Mouse (Mus musculus): ENCODE data around the gene Fuca1. TPM values are rescaled to one million over a fixed set of nuclear protein-coding genes. Genes with fewer than 3 reads are reported as not detected.

Gene Fuca1
- polyA plus RNA-seq, 1 experiment from 2014 or later = 54.7 TPM

GRCm38 (mm10) chr4:135892884-135893283, 27.7 kb upstream of the Fuca1 start:
- Histone ChIP-seq H3K27ac (replicated peaks) (no peak overlapping the region), H3K36me3 (no peaks in the 10 kb centered on the region), H3K9ac (replicated peaks) (no peak overlapping the region), H3K4me3 (no peak overlapping the region), H3K4me2 (replicated peaks) (no peak overlapping the region), H3K27me3 (no peaks in the 10 kb centered on the region), H3K9me3 (no peaks in the 10 kb centered on the region), H3K4me1 (no peaks in the 10 kb centered on the region)
- ATAC-seq (ENCODE audit: low FRiP score, low read depth) = no peak
- WGBS = 74% methylated on average over 4 of the region's 4 CpGs

- no peaks in the 10 kb centered on the region for H3K36me3 ChIP-seq
- H3K4me2 ChIP-seq (replicated peaks) = no peak within 1 kb of the TSS
- H3K4me1 ChIP-seq = no peaks in the 10 kb centered on the region
- no peaks in the 10 kb centered on the region for H3K9me3 ChIP-seq
- no peak for ATAC-seq (ENCODE audit: low FRiP score, low read depth)
- H3K27me3 ChIP-seq = no peaks in the 10 kb centered on the region
- no peak within 1 kb of the TSS for H3K27ac ChIP-seq (replicated peaks)
- WGBS = 64% methylated on average over 8 of the region's 8 CpGs
- H3K9ac ChIP-seq (replicated peaks) = no peak within 1 kb of the TSS
- no peak within 1 kb of the TSS for H3K4me3 ChIP-seq
Measured at GRCm38 (mm10) chr4:135895071-135895571, 25.4 kb upstream of the Fuca1 start, which contains the start of gene Cnr2. Cnr2 (plus strand) TSS chr4:135895394.

GRCm38 (mm10) chr4:135896157-135896556, 24.4 kb upstream of the Fuca1 start:
- Histone ChIP-seq H3K27ac (replicated peaks) (no peak overlapping the region), H3K27me3 (no peaks in the 10 kb centered on the region), H3K9me3 (no peaks in the 10 kb centered on the region), H3K9ac (replicated peaks) (no peak overlapping the region), H3K36me3 (no peaks in the 10 kb centered on the region), H3K4me2 (replicated peaks) (no peak overlapping the region), H3K4me1 (no peaks in the 10 kb centered on the region), H3K4me3 (no peak overlapping the region)
- ATAC-seq (ENCODE audit: low FRiP score, low read depth) = no peak
- 87% methylated on average over 6 of the region's 6 CpGs for WGBS

- H3K27ac ChIP-seq (replicated peaks) = no peak overlapping the region
- no peaks in the 10 kb centered on the region for H3K36me3 ChIP-seq
- H3K9me3 ChIP-seq = no peaks in the 10 kb centered on the region
- no peaks in the 10 kb centered on the region for H3K27me3 ChIP-seq
- ATAC-seq (ENCODE audit: low FRiP score, low read depth) = no peak
- 76% methylated on average over 9 of the region's 9 CpGs for WGBS
- no peak overlapping the region for H3K9ac ChIP-seq (replicated peaks)
- H3K4me1 ChIP-seq = no peaks in the 10 kb centered on the region
- H3K4me2 ChIP-seq (replicated peaks) = no peak overlapping the region
- H3K4me3 ChIP-seq = no peak overlapping the region
Measured at GRCm38 (mm10) chr4:135898380-135899049, 22.0 kb upstream of the Fuca1 start.

- Histone ChIP-seq H3K4me3 (no peak overlapping the region), H3K27me3 (no peaks in the 10 kb centered on the region), H3K36me3 (no peaks in the 10 kb centered on the region), H3K9ac (replicated peaks) (no peak overlapping the region), H3K4me1 (no peaks in the 10 kb centered on the region), H3K9me3 (no peaks in the 10 kb centered on the region), H3K27ac (replicated peaks) (no peak overlapping the region), H3K4me2 (replicated peaks) (no peak overlapping the region)
- ATAC-seq (ENCODE audit: low FRiP score, low read depth) = no peak
- WGBS = 82% methylated on average over 7 of the region's 7 CpGs
Measured at GRCm38 (mm10) chr4:135899050-135899448, 21.5 kb upstream of the Fuca1 start.

DNA sequence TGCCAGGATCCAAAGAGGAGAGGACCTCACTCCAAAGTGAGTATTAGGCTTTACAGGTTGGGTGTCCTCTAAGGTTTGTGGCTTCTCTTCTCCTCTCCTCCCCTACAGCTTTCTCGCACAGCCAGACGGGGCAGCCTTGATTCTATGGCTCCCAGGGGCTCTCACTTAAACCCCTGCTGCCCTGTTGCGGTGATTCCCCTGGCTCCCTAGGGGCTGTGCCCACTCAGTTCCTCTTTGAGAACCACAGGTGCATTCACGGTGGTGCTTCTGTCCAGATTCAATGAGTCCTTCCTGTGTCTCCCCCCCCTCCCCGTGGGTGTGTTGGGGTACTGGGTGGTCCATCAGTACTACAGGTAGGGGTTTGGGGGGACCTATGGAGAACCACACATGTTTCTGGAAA, 20.5 kb upstream of the Fuca1 start:
- Histone ChIP-seq H3K27ac (replicated peaks) (no peak overlapping the region), H3K4me2 (replicated peaks) (no peak overlapping the region)
- WGBS = 84% methylated on average over 5 of the region's 5 CpGs

DNA sequence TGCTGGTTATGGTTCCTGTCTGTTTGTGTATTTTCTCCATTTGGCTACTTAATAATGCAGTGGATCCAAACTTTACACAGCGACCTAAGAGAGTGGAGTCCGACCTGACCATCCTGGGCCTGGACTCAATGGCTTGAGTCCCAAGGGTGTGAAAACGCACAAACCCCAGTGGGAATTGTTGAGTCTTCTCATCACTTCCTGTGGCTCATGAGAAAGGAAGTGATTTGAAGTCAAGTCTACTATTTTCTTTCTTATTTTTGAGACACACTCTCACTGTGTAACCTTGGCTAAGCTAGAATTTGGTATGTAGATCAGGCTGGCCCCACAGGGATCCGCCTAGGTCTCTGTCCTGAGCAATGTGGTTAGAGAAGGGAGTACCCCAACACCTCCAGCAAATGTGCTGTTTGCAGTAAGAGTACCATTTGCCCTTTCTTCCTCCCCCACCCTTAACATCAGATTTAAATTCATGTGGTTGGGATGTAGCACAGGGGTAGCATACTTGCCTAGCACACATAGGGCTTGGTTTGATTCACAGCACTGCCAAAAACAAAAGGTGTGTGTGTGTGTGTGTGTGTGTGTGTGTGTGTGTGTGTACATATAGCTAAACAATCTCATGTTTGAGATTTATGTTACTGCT, 17.8 kb upstream of the Fuca1 start:
- Histone ChIP-seq H3K4me2 (replicated peaks) (no peak overlapping the region), H3K27ac (replicated peaks) (no peak overlapping the region), H3K4me1 (no peaks in the 10 kb centered on the region), H3K9me3 (no peaks in the 10 kb centered on the region), H3K9ac (replicated peaks) (no peak overlapping the region), H3K36me3 (no peaks in the 10 kb centered on the region), H3K4me3 (no peak overlapping the region), H3K27me3 (no peaks in the 10 kb centered on the region)
- no peak for ATAC-seq (ENCODE audit: low FRiP score, low read depth)
- 91% methylated on average over 4 of the region's 4 CpGs for WGBS

More for the DNA sequence above, 20.5 kb upstream of the Fuca1 start:
- no peak for ATAC-seq (ENCODE audit: low FRiP score, low read depth)
- Histone ChIP-seq H3K4me3 (no peak overlapping the region), H3K9me3 (no peaks in the 10 kb centered on the region), H3K36me3 (no peaks in the 10 kb centered on the region), H3K27me3 (no peaks in the 10 kb centered on the region), H3K9ac (replicated peaks) (no peak overlapping the region), H3K4me1 (no peaks in the 10 kb centered on the region)

DNA sequence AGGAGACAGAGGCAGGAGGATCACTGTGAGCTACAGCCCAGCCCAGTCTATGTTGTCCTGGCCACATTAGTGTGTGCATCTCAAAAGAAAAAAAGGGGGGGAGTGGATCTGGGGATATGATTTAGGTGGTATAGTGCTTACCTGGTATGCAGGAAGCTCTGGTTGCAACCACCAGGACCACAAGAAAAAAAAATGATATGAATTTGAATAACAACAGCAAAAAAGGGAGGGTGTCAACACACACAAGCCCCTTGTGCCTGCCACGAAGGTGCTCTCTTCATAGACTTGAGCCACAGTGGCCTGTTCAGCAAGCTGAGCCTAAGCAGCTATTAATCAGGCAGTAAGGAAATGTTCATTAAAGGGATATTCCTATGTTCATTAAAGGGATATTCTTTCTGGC, 15.7 kb upstream of the Fuca1 start:
- Histone ChIP-seq H3K4me2 (replicated peaks) (no peak overlapping the region), H3K4me3 (no peak overlapping the region), H3K27ac (replicated peaks) (no peak overlapping the region), H3K9me3 (no peaks in the 10 kb centered on the region), H3K36me3 (no peaks in the 10 kb centered on the region), H3K27me3 (no peaks in the 10 kb centered on the region), H3K4me1 (no peaks in the 10 kb centered on the region), H3K9ac (replicated peaks) (no peak overlapping the region)
- no peak for ATAC-seq (ENCODE audit: low FRiP score, low read depth)
- WGBS = 57% methylated on average over 1 of the region's 1 CpGs

DNA sequence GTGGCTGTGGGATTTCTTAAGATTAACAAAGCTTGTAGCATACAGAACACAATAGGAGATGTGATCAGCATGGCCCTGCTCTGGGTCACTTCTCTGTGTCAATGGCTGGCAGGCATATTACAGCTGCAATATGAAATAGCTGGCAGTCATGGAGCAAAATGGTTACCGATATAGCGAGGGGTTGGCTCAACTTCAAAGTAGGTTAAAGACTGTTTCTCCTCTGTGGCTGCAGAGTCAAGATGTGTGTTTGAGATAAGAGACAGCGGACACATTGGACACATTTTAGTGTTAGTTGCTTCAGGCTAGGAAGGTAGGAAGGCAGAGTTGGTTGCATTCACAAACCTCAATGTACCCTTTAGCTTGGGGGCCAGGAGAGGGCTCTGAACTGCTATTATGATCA, 13.9 kb upstream of the Fuca1 start:
- H3K27ac ChIP-seq (replicated peaks) = no peak overlapping the region
- no peak overlapping the region for H3K4me3 ChIP-seq
- WGBS = 86% methylated on average over 3 of the region's 3 CpGs
- no peaks in the 10 kb centered on the region for H3K27me3 ChIP-seq
- H3K4me1 ChIP-seq = 0 out of 2 replicates have a peak, but pooled peaks cover 3% of the 10 kb centered on the region
- H3K9me3 ChIP-seq = no peaks in the 10 kb centered on the region
- no peaks in the 10 kb centered on the region for H3K36me3 ChIP-seq
- H3K4me2 ChIP-seq (replicated peaks) = no peak overlapping the region
- ATAC-seq (ENCODE audit: low FRiP score, low read depth) = no peak
- H3K9ac ChIP-seq (replicated peaks) = no peak overlapping the region

- no peak for ATAC-seq (ENCODE audit: low FRiP score, low read depth)
- WGBS = 83% methylated on average over 13 of the region's 13 CpGs
- Histone ChIP-seq H3K36me3 (no peaks in the 10 kb centered on the region), H3K4me2 (replicated peaks) (no peak overlapping the region), H3K9me3 (no peaks in the 10 kb centered on the region), H3K27ac (replicated peaks) (no peak overlapping the region), H3K4me3 (no peak overlapping the region), H3K9ac (replicated peaks) (no peak overlapping the region), H3K27me3 (no peaks in the 10 kb centered on the region), H3K4me1 (peaks cover 10% of the 10 kb centered on the region; the same call in 1 of the 2 replicates)
Measured at GRCm38 (mm10) chr4:135909326-135910066, 11.0 kb upstream of the Fuca1 start.

DNA sequence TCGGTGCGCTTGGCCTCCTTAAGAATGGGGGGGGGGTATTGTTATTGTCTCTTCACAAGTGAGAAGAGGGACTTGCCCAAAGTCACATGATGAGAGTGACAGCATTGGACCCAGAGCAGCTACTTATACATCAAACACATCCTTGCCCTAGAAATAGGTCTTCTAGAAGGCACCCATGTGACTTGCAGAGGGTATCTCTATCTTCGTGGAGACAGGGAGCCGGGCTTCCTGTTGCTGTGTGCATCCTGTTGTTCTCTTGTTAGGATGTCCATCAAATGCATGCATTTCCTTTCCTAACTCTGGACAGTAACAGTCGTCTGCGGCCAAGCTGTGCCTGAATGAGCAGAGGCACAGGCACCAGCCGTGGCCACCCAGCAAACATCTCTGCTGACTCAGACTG, 9.0 kb upstream of the Fuca1 start:
- Histone ChIP-seq H3K9ac (replicated peaks) (no peak overlapping the region), H3K27me3 (no peaks in the 10 kb centered on the region), H3K4me1 (peaks cover 10% of the 10 kb centered on the region; the same call in 1 of the 2 replicates), H3K4me3 (no peak overlapping the region), H3K27ac (replicated peaks) (no peak overlapping the region), H3K36me3 (no peaks in the 10 kb centered on the region), H3K9me3 (no peaks in the 10 kb centered on the region), H3K4me2 (replicated peaks) (no peak overlapping the region)
- 76% methylated on average over 7 of the region's 7 CpGs for WGBS
- ATAC-seq (ENCODE audit: low FRiP score, low read depth) = no peak

GRCm38 (mm10) chr4:135912164-135912563, 8.4 kb upstream of the Fuca1 start:
- Histone ChIP-seq H3K9me3 (no peaks in the 10 kb centered on the region), H3K4me3 (no peak overlapping the region), H3K36me3 (no peaks in the 10 kb centered on the region), H3K9ac (replicated peaks) (no peak overlapping the region), H3K27me3 (no peaks in the 10 kb centered on the region), H3K4me2 (replicated peaks) (no peak overlapping the region), H3K27ac (replicated peaks) (peak overlapping the region; percentile 78), H3K4me1 (peaks cover 10% of the 10 kb centered on the region; the same call in 1 of the 2 replicates)
- 72% methylated on average over 3 of the region's 3 CpGs for WGBS
- no peak for ATAC-seq (ENCODE audit: low FRiP score, low read depth)
